Mouse (Mus musculus) olfactory bulb, adult 2 months (tissue): Measurements from ENCODE around the gene Tnnt3. TPM values are rescaled to one million over a fixed set of nuclear protein-coding genes. Genes with fewer than 3 reads are reported as not detected.

ENCODE experiments used
- H3K27ac ChIP-seq: fragments of 200-500 bp; 2 replicates; pipeline ENCODE4 v1.5.1; 2012; ENCODE audit warnings: low read depth, low read length; ENCODE audit not compliant: insufficient read depth
- H3K4me1 ChIP-seq: fragments of 200-500 bp; 2 replicates; pipeline ENCODE4 v1.6.1; 2012; ENCODE audit warnings: low read length; ENCODE audit not compliant: control insufficient read depth, insufficient read depth
- H3K4me3 ChIP-seq: fragments of 200-500 bp; 2 replicates; pipeline ENCODE4 v1.5.1; 2012; ENCODE audit warnings: mild to moderate bottlenecking, low read depth, low read length, moderate library complexity; ENCODE audit not compliant: insufficient read depth
- CTCF ChIP-seq: fragments of 200-500 bp; IDR thresholded peaks from 2 replicates; pipeline ENCODE4 v1.5.1; 2012; ENCODE audit warnings: low read depth, mild to moderate bottlenecking, low read length, moderate library complexity; ENCODE audit not compliant: insufficient read depth
- POLR2A ChIP-seq: fragments of 200-500 bp; IDR thresholded peaks from 2 replicates; pipeline ENCODE4 v1.6.1; 2012; ENCODE audit warnings: mild to moderate bottlenecking, low read depth, low read length, moderate library complexity; ENCODE audit not compliant: insufficient read depth
- WGBS: fragments of 180-500 bp; shearing (Covaris S2); methylation state at CpG from one replicate; pipeline ENCODE4 v1.1.7; 2018; 5-methylcytosine and 5-hydroxymethylcytosine counted together
- polyA plus RNA-seq: library from polyadenylated mRNA; stranded (reverse); fragments of >200 nt; gene quantifications from 2 replicates; pipeline ENCODE4 v1.2.4, GENCODE M21; 2012; ENCODE audit warnings: low replicate concordance; ENCODE audit not compliant: missing spikeins, insufficient read depth, insufficient read length

The Tnnt3 gene
- polyA plus RNA-seq, 1 experiment = not detected

DNA sequence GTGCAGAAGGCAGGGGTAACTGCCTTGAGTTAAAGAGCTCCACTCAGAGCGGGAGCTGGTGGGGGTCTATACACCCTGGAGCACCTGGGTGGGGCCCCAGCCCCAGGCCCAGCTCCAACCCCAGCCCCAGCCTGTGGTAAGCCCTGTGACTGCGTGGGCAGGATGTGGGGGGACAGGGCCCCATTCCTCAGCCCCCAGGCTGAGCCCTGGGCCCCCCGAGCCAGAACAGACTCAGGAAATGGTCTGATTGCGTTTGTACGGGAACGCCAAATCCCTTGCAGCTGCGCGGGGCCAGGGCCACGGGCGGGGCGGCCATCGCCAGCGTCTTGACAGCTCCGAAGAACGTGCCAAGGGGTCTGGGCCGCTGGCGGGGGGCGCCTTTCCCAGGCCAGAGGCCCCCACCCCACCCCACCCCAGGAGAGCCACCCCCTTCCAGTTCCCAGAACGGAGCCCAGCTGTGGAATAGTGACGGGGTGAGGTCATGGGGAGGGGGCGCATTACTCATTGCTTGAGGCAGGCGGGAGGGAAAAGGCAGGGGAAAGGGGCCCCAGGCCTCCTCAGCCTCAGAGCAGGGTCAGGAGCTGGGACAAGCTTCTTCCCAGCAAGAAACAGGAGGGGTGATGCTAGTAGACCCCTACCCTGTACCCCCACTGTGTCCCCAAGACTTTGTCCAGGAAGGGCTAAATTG lies 16.9 kb upstream of the Tnnt3 start:
- TF ChIP-seq POLR2A (no peak), CTCF (no peak)
- H3K4me1 ChIP-seq = peaks cover 11% of the 10 kb centered on the region
- H3K27ac ChIP-seq = no peak overlapping the region
- 7% methylated on average over 21 of the region's 22 CpGs for WGBS
- peak overlapping the region; percentile 24; the same call in 1 of the 2 replicates for H3K4me3 ChIP-seq

DNA sequence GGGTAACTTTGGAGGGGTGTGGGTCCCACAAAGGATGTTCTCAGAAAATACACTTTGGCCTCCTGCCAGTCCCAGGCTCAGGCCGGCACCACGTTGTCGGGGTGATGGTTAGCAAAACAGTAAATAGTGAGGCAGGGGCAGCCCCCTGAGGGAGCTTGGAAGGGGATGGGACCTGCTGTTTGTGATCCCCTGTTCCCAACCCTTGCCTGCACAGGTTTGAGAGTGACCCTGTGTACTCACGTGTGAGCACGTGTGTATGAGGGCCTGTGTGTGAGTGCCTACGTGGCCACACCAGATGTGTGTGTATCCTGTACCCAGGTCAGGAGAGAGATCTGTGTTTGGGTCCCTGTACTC lies 16.4 kb upstream of the Tnnt3 start:
- H3K27ac ChIP-seq = no peak overlapping the region
- peaks cover 11% of the 10 kb centered on the region for H3K4me1 ChIP-seq
- no peak overlapping the region for H3K4me3 ChIP-seq
- TF ChIP-seq CTCF (no peak), POLR2A (no peak)
- 63% methylated on average over 6 of the region's 6 CpGs for WGBS

DNA sequence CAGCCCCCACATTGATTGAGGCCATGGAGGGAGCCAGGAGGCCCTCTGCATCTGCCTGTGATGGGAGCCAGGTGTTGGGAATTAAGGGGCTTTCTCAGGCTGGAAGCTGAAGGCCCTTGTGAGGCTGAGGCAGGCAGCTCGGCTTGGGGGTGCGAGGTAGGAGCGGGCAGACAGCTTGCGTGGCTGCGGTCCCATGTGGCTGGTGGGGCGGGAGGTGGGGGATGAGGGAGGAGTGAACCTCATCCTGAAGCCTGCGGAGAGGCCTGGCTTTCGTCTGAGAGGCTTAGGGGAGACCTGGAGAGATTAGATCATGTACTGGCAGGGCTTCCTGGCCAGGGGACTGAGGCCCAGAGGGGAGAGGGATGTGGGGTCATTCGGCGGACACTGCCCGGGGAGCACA lies 15.5 kb upstream of the Tnnt3 start:
- 77% methylated on average over 11 of the region's 11 CpGs for WGBS
- peaks cover 11% of the 10 kb centered on the region for H3K4me1 ChIP-seq
- TF ChIP-seq POLR2A (no peak), CTCF (no peak)
- no peak overlapping the region for H3K27ac ChIP-seq
- no peak overlapping the region for H3K4me3 ChIP-seq

DNA sequence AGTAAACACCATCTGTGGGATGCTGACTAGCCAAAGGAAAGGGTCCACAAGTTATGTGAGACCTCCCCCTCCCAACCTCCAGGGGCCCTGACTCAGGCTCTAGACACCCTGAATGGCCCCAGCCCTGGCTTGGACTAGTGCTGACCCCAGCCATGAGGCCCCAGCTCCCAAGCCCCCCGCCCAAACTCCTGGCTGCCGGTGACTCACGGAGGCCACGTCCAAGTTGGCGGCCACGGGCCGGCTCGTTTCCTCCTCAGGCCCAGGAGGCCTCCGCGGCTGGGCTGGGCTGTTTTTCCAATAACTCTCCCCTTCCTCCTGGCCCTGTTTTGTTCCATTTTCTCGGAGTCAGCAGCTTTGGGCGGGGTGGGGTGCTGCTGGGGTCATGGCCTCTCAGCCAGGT lies 13.9 kb upstream of the Tnnt3 start:
- TF ChIP-seq CTCF (no peak), POLR2A (no peak)
- peaks cover 11% of the 10 kb centered on the region for H3K4me1 ChIP-seq
- H3K27ac ChIP-seq = no peak overlapping the region
- no peak overlapping the region for H3K4me3 ChIP-seq
- 81% methylated on average over 12 of the region's 12 CpGs for WGBS

DNA sequence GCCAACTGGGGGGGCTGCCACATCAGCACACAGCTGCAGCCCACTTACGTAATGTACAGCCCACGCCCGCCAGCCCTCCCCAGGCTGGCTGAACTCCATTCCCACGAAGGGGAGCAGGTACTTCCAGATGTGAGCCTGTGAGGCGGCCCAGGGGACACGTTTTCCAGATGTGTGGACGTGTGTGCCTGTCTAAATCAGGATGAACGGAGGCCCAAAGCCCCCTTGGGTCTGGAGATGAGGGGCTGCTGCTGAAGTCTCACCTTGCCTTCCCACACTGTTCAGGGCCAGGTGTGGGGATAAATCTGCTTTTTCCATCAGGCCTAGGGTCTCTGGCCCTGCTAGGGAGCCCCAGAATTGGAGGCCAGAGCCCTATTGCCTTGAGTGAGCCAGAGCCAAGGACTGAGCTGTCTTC lies 11.9 kb upstream of the Tnnt3 start:
- TF ChIP-seq POLR2A (no peak), CTCF (no peak)
- H3K27ac ChIP-seq = no peak overlapping the region
- H3K4me1 ChIP-seq = peaks cover 5% of the 10 kb centered on the region
- 92% methylated on average over 8 of the region's 8 CpGs for WGBS
- no peak overlapping the region for H3K4me3 ChIP-seq

DNA sequence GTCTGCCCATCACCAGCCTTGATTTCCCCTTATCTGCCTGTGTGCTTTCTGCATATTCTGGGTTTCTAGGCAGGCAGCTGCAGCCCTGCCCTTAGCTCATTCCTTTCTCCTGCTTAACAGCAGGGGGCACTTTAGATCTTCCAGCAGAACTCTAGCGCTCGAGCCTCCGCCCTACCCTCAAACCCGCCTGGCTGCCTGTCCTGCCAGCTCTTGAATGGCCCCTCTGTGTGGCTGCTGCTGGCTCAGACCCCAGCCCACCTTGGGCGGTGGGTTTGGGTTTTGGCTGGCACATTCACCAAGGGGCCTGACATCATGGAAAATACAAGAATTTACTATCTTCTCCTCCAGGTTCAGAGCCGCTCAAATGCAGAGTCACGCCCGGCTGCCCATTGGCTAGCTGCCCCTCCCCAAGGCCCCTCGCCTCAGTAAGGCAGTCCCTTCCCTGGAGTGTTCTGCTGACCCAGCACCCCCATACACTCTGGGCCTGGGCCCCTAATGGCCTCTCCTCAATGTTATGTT lies 11.2 kb upstream of the Tnnt3 start:
- H3K4me3 ChIP-seq = no peak overlapping the region
- no peaks in the 10 kb centered on the region for H3K4me1 ChIP-seq
- TF ChIP-seq CTCF = peak; percentile 24; the same call in 1 of the 2 replicates
- TF ChIP-seq POLR2A = no peak
- no peak overlapping the region for H3K27ac ChIP-seq
- WGBS = 17% methylated on average over 9 of the region's 9 CpGs

DNA sequence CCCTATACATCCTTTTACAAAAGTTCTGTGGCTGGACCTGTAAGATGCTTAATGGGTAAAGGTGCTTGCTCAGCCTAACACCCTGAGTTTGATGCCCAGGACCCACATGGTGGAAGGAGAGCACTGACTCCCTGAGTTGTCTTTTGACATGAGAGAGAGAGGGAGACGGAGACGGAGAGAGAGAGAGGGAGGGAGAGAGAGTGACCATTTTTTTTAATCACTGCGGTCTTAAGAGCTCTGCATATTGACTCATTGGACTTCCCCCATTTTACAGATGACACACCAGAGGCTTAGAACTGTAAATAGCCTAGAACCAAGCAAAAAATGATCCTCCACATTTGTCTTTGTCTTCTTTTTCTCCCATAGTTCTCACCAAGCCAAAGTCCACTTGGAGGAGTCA lies 10.6 kb upstream of the Tnnt3 start:
- WGBS = 94% methylated on average over 3 of the region's 3 CpGs
- Histone ChIP-seq H3K27ac (no peak overlapping the region), H3K4me3 (no peak overlapping the region), H3K4me1 (no peaks in the 10 kb centered on the region)
- no peak for TF ChIP-seq POLR2A
- no peak for TF ChIP-seq CTCF

DNA sequence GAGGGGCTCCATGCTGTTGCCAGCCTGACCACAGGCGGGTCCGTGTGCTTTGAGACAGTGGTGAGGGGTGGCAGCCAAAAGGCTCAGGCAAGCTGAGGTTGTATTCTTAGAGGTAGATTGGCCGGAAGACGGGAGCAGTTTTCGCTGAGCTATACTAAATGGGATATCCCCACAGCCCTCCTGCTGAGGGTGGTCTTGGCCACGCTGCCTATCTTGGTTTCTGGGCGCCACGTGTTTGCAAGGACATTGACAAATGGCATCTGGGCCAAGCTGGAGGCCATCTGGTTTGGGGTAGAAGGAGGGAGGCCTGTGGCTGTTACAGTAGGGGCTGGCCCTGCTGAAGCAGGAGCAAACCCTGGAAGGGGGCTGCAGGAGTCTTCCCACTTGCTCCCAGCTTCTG lies 5.1 kb upstream of the Tnnt3 start:
- no peak for TF ChIP-seq CTCF
- TF ChIP-seq POLR2A = no peak
- Histone ChIP-seq H3K27ac (no peak overlapping the region), H3K4me3 (no peak overlapping the region), H3K4me1 (no peaks in the 10 kb centered on the region)
- 93% methylated on average over 8 of the region's 8 CpGs for WGBS

DNA sequence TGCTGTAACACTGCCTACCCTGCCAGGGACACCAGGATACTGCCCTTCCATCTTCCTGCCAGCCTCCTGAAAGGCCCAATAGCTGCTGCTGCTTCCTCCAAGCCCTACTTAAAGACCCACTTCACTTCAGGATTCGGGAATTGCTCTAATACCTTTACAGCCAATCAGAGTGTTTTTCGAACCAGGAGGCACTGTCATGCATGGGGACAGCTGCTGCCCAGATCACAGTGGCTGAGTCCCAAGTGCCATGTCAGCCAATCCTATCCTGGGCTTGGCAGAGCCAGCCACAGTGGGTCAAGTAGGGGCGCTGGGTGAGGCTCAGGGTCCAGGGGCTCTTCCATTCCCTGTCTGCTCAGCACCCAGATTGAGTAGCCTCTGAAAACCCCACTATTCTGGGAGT lies 2.5 kb upstream of the Tnnt3 start:
- Histone ChIP-seq H3K4me3 (no peak overlapping the region), H3K27ac (no peak overlapping the region), H3K4me1 (no peaks in the 10 kb centered on the region)
- no peak for TF ChIP-seq CTCF
- no peak for TF ChIP-seq POLR2A
- 80% methylated on average over 3 of the region's 3 CpGs for WGBS
